Mouse (Mus musculus) adrenal gland, postnatal 14 days (tissue): Measurements from ENCODE around the gene Fkbp14. TPM values are rescaled to one million over a fixed set of nuclear protein-coding genes. Genes with fewer than 3 reads are reported as not detected.

Experiments
- DNase-seq: peaks from one replicate; pipeline ENCODE4 v3.0.0; 2021; ENCODE audit warnings: mixed read lengths
- total RNA-seq: library from RNA; stranded (reverse); gene quantifications from 2 replicates; pipeline ENCODE4 v1.2.3, GENCODE M21; 2021

Fkbp14 gene
- total RNA-seq, 1 experiment from 2014 or later: 17.9 TPM

GRCm38 (mm10) chr6:54548314-54549019, 48.6 kb downstream of the Fkbp14 start:
- DNase-seq: peak; percentile 41

- no peak for DNase-seq
Observed at GRCm38 (mm10) chr6:54543646-54544045, 53.5 kb downstream of the Fkbp14 start.

GRCm38 (mm10) chr6:54542836-54543235, 54.3 kb downstream of the Fkbp14 start:
- no peak for DNase-seq

- DNase-seq: peak; percentile 87
Observed at GRCm38 (mm10) chr6:54540252-54540887, 56.7 kb downstream of the Fkbp14 start.

GRCm38 (mm10) chr6:54539396-54539795, 57.7 kb downstream of the Fkbp14 start:
- no peak for DNase-seq

GRCm38 (mm10) chr6:54538773-54539173, 58.3 kb downstream of the Fkbp14 start:
- no peak for DNase-seq

- DNase-seq: no peak
Observed at GRCm38 (mm10) chr6:54537053-54537452, 60.1 kb downstream of the Fkbp14 start.

GRCm38 (mm10) chr6:54535485-54535884, 61.6 kb downstream of the Fkbp14 start:
- no peak for DNase-seq

GRCm38 (mm10) chr6:54531048-54531481, 66.0 kb downstream of the Fkbp14 start:
- no peak for DNase-seq

- no peak for DNase-seq
Observed at GRCm38 (mm10) chr6:54530182-54530581, 66.9 kb downstream of the Fkbp14 start.

- DNase-seq: no peak
Observed at GRCm38 (mm10) chr6:54528666-54529065, 68.4 kb downstream of the Fkbp14 start.

Other genes with a start within 250 kb of the Fkbp14 start
- 5.0 and 6.6 TPM in 2 replicates for gene Wipf3, start 167.7 kb downstream of the Fkbp14 start, total RNA-seq
- 24.8 and 31.0 TPM in 2 replicates for gene Scrn1, start 30.8 kb downstream of the Fkbp14 start, total RNA-seq
- gene Plekha8, start 2.2 kb downstream of the Fkbp14 start, total RNA-seq: 16.3 and 16.9 TPM in 2 replicates
- 15.1 and 19.1 TPM in 2 replicates for gene Mturn, start 84.3 kb upstream of the Fkbp14 start, total RNA-seq
- gene Znrf2, start 219.6 kb upstream of the Fkbp14 start, total RNA-seq: 28.3 and 30.0 TPM in 2 replicates